Mouse (Mus musculus): Measurements from ENCODE around the gene Klf3.

- TF ChIP-seq CTCF (IDR thresholded peaks at IDR 0.05; ENCODE audit: insufficient read depth, low read length): no peak
- TF ChIP-seq POLR2A (IDR thresholded peaks at IDR 0.05; ENCODE audit: borderline replicate concordance, extremely low read depth, low read depth, low read length): no peak
Observed at GRCm38 (mm10) chr5:64764452-64764851, 38.7 kb upstream of the Klf3 start.
